Mouse (Mus musculus): Measurements from ENCODE around the gene Ltbp1.

The Ltbp1 gene

DNA sequence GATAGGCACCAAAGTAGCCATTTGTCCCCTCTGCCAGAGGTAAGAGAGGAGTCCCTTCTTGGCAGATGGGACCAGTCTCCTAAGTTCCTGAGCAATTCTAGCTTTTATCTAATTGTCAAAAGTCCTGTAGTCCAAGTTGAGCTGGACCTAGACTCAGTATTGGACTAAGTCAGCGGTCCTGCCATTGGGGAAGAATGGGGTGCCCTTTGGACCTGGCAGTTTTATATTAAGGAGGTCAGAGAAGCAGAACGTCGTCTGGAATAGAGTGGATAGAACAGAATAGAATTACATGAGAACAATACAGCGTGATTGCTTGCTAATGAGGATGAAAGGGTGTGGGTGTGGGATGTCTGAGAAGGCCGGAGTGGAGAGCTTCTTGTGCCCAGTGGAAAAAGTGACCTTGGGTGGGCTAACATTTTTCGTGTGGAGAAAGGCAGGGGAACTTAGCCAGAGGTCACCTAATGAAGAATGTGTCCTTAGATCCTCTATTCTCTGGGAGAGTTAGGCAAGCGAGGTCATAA is 167.4 kb downstream of the Ltbp1 start:
- in situ Hi-C loops (cut with MboI, MseI): no loop called here

DNA sequence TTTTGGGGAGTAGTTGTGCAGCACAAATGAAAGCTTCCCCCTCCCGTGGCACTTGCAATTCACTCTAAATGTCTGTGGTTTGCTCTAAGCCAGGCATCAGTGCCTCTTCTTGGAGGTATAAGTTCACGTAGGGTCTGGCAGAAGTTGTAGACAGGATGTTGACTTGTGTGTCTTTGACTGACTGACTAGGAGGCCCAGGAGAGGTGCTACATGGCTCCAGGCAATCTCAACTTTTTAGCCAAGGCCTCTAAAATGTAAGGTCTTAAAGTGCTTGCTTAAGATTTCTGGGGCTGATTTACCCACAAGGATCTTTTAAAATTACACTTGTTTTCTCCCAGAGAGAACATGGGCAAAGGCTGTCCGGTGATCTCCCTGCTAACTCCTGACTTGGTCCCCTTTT is 169.1 kb downstream of the Ltbp1 start:
- in situ Hi-C loops (cut with MboI, MseI): no loop called here

DNA sequence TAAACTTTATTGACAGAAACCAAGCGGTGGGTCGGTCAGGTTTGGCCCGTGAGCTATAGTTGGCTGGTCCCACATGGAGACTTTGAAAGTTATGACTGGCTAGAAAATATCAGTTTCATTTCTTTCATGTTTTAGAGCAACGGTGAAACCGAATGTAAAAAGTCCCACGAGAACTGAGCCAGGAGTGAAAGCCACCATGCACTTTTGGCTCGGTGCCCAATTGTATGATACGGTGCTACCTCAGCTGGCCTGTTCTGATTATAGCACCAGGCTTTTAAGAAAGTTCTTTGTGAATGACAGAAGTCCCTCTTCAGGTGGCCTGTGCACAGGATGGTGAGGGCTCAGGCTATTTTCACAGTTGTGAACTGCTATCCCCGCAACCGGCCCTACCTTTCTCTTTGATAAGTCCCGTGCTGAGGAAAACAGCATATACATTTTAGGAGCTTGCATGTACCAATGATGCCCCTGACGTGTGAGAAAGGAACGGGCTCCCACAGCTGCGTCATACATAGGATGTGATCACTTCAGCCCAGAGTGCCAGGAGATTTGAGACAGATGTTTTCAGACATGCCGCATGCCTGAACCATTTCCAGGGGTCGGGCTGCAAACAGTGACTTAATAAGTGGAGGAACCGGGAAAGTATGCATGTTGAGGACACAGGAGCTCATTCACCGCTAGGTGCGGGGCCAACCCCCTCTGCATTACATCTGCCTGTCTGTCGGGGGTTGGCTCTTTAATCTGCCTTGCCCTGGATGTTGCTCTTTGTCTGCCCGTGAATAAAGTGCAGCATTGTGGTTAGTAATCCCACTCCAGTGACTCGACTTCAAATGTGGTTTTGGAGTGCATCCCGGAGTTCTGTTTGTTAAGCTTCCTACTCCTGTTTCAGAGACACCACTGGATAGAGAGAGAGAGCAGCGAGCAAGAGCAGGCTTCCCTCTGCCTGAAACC is 172.8 kb downstream of the Ltbp1 start:
- in situ Hi-C loops (cut with MboI, MseI): no loop called here

DNA sequence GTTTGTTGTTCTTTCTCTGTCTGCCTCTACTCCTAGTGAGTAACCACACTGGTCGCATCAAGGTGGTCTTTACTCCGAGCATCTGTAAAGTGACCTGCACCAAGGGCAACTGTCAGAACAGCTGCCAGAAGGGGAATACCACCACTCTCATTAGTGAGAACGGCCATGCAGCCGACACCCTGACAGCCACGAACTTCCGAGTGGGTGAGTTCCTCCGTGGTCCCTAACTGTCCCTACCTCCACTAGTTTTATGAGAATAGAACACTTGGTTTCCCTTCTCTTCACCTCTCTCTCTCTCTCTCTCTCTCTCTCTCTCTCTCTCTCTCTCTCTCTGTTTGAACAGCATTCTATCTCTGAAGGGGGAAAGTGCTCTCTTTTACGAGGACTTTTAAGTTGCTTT is 173.6 kb downstream of the Ltbp1 start:
- in situ Hi-C loops (cut with MboI, MseI): no loop called here

DNA sequence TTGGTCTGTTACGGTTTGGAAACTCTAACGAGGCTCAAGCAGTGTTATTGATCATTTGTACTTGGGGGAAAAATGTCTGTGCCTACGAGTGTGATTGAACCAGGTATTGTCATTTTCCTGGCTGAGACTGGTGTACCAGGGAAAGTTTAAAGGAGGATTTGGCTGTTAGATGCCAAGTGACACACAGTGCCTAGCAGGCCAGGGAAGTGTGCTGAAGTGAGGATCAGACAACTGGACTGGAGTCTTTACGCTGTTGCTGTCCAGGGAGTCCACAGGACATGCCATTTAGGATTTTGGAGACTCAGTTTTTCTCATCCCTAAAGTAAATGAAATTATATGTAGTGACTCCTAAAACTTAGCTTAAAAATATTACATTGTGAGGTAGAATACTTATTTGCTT is 174.9 kb downstream of the Ltbp1 start:
- in situ Hi-C loops (cut with MboI, MseI): no loop called here

DNA sequence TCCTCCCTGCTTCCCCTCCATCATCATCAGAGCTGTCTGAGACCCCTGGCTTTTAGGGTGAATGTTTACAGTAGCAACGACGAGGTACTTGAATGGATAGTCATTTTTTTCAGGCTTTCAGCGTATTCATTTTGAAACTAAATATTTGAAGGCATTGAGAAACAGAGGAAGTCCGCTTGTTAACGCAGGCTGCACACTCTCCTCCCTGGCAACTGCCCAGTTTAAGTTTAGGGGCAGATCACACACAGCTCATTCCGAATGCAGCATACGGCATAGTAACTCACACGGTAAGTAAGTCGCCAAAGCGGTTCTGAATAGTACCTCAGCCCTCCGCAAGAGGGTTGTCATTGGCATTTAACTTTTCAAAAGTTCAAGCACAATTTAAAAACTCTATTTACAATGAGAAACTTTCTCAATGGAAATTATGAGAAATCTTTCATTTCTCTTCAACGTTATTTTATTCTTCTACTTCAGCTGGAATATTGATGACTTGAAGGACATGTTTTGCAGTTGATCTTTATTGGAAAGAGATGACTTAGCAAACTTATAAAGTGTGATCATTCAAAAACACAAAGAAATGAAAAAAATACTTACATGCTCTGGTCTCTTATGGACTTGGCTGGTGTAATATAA is 175.7 kb downstream of the Ltbp1 start:
- in situ Hi-C loops (cut with MboI, MseI): no loop called here

DNA sequence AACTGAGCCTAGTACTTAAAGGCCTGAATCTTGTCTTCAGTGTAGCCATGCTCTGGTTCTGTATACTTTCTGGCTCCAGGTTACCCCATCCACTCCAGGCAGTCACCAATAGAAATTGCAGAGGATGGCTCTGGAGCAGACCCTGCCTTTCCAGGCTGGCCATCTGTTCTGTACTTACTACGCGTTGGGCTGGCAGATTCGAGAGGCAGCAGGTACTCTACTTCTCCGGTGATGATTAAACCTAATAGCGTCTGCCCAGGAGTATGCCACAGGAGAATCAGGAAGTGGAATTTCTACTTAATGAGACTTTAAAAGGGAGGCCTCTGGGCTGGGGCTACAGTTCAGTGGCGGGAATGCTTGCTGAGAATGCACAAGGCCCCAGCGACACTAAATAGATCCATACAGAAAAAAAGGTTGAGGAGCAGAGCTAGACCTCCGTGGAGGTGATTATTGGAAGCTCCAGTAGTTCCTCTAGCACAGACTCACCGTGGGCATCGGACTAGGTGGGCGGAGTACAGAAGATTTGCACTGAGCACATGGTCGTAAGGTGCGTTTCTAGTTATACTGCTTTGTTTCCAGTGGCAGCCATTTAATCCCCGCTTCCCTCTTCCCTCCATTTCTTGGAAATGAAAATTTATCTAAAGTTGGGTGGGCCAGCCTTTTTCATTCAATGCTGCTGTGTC is 177.1 kb downstream of the Ltbp1 start:
- in situ Hi-C loops (cut with MboI, MseI): no loop called here

DNA sequence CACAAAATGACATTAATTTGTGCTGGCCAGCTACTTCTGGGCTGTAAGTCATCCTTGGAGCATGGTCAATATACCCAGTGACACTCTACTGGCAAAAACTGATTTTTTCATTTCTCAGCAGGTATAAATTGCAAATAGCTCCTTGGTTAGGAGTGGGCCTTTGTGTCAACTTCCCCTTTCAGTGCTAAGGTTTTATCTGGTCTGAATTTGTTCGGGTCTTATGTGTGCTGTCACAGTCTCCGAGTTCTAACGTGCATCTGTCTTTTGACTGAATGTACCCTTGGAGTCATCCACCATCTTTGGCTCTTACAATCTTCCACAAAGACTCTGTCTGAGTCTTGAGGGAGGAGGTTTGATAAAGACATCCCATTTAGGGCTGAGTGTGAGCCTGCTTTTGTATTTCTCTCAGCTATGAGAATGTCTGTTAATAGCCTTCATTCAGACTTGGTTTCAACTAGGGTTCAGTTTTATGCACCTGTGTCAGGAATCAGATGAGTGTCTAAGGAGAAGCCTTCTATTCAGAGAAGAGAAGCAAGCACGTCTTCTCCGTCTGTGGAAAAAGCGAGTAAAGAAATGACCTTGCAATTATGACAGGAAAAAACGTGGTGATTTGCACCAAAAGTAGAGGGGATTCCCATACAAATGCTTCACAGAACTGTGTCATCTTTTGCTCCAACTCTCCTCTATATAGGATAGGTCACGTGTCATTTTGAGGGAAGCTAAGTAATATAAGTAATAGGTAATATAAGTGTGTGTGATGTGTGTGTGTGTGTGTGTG is 181.6 kb downstream of the Ltbp1 start:
- in situ Hi-C loops (cut with MboI, MseI): no loop called here

DNA sequence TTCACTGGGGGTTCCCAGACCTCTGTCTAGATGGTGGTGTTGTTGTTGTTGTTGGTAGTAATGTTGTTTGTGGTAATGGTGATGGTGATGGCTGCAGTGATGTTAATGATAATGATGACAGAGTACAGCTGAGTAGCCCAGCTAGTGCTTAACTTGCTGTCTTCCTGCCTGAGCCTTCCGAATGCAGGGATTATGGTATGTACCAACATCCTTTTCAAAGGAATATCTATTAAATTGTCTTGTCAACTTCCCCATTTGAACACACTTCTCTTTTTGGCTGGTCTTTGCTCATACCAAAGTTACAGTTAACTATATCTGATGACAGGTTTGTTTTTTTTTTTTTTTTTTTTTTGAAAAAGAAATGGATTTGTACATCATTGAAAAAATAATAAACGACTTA is 191.6 kb downstream of the Ltbp1 start:
- in situ Hi-C loops (cut with MboI, MseI): no loop called here

DNA sequence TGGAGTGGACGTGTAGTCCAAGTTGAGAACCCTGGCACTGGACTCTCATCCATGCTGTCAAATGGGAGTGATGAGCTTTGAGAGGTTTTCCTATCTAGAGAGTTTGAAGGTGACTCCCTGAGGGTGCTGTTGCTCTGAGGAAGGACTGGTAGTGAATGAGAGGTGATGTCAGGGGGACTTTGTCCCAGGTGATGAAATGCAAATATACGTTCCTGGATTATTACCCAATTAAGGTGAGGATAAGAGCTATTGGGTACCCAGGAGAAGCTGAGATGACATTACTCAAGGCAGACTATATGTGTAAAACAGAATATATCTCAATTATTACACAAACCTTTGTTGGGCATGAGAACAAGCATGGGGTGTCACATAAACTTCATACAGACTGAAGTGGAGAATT is 193.4 kb downstream of the Ltbp1 start:
- in situ Hi-C loops (cut with MboI, MseI): no loop called here

DNA sequence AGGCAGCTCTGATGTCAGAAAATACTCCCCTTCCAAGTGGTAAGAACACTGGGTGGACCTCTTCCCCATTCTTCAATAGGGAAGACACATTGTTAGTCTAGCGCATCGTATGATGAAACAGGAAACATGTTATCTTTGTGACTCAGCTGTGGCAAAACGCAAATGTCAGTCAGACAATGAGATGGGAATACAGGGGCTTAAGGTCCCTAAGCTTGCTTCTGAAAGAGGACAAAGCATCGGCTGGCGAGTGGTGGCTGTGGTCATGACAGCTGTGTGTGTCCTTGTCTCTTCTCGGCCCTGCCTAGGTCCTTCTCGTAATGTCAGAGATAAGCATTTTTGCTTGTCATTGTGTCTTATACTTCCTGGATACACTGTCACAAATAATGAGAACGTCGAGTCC is 194.3 kb downstream of the Ltbp1 start:
- in situ Hi-C loops (cut with MboI, MseI): no loop called here

DNA sequence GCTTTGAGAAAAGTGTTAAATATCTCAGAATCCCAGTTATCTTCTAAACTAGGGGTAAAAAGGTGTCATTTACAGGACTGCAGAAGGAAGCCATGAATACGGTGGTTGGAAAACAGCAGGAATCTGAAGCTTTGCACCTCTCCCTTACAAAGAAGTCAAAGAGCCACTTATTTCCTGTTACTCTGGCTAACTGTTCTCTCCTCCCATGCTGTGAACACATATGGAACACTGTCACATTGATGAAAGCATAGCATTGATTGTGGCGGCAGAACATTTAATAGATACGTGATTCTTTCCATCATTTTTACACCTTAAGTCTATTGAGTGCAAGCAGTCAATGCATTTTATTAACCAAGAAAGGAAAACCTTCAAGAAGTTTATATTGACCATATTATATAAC is 196.9 kb downstream of the Ltbp1 start:
- in situ Hi-C loops (cut with MboI, MseI): no loop called here

DNA sequence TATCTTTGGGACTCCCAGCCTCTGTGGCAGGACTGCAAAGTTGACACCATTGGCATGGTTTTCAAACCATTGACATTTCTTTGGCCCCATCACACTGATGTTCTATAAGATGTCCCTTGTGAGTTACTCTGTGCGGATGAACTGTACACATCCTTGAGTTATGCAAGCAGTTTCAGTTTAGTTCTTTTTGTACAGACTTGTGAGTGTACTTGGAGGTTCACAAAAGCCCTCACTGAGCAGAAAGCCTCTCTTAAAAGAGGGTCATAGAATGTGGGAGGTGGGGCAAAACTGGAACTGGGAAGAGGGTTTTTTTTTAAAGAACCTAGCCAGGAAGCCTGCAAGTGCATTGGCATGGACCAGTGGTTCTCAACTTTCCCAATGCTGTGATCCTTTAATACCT is 198.7 kb downstream of the Ltbp1 start:
- in situ Hi-C loops (cut with MboI, MseI): no loop called here

DNA sequence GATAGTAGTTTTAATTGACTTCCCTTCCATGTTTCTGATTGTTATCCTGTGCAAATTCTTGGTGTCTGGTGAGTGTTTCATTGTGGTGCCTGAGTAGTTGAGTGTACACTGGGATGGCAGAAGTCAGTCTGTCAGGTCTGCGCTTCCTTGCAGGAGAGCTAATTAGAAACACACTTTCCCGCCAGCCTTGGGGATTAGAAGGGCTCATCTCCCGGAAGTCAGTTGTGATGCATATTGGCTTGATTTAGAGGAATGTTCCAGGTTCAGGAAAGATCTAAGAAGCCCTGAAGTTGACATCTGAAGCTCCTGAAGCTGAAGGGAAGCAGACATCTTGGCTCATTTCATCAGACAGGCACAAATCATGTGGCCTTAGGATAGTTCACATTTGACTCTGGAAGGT is 200.9 kb downstream of the Ltbp1 start:
- in situ Hi-C loops (cut with MboI, MseI): no loop called here

DNA sequence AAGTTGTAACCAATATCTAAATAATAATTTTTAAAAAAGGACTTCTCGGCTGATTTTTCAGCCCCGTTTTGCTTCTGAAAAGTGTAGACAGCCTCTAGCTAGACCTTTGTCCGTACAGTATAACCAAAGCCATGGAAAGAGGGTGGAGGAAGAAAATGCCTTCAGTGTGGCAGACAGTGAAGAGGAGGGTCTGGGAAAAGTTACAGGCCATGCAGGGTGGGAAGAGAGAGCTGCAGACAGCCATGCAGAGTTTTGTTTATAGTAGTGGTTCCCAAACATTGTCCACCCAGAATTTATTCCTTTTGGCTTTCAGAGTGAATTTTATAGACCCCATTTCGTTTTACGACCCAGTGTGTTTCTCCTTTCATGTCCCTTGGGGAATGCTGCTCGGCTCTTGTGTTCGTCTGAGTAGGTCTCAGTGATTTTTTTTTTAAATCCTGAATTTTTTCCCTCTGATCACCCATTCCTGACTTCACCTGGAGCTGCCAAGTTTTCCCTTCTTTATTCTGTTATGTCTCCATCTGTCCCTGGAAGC is 202.9 kb downstream of the Ltbp1 start:
- in situ Hi-C loops (cut with MboI, MseI): no loop called here

DNA sequence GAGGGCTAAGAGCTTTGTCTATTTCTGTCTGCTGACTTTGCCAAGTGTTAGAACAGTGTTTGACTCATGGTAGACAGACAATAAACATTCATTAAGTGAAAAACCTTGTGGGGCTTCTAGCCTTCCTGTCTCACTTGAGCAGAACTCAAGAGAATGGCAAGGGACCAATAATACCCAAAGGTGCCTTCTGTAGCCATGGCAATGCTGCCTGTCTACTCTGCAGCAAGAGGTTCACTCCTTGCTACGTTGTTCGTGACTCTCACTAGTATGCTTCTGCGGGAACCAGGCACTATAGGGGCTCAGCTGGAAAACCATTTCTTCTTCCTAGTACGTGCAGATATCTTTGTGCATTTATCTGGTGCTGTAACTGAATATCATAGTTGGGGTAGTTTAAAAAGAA is 205.2 kb downstream of the Ltbp1 start:
- in situ Hi-C loops (cut with MboI, MseI): no loop called here

DNA sequence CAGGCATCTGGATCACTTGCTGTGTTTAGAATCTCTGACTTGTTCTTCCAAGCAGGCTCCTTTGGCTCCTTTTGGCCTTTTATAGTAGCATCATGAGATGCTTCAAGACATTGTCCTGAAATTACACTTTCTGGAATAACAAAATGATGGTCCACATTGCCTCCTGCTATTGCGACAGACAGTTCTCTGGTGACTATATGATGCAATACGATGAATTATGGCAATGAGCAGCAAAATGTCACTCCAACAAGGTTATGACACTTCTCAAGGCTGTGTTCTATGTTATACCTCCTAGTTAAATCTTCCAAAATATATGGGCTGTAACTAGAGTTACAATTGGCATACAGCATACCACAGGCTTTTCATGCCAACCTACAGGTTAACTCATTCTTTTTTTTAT is 211.0 kb downstream of the Ltbp1 start:
- in situ Hi-C loops (cut with MboI, MseI): no loop called here

DNA sequence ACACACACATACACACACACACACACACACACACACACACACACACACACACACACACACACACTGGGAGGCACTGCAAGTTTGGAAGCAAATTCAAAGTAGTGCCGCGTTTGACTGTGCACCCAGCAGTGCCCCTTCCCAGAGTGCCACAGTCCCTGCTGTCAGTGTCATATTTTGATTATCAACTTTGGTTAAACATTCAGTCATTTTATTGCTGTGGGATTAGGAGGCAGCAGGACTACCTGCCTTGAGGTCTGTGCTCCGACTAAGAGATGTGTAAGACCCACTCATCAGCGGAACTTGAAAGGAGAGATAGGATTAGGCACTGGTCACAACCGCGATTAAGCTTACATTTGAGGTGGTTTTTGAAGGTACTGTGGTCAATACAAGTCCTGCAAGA is 213.3 kb downstream of the Ltbp1 start:
- in situ Hi-C loops (cut with MboI, MseI): no loop called here

DNA sequence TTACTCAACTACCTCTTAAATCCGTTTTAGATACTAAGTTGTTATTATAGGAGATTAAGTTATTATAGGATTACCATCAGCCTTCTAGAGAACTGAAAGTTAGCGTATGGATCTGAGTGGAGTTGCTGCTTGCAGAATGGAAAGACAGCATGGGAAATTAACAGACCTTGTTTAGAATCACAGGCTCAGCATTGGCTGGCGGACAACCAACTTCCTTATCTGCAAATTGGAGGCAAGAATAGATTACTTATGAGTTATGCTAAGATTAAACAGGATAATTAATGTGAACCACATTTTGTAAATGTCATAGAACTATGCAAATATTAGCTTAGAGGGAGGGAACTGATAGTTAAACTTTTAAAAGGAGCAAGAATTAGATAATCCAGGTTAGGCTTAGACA is 223.0 kb downstream of the Ltbp1 start:
- in situ Hi-C loops (cut with MboI, MseI): no loop called here

DNA sequence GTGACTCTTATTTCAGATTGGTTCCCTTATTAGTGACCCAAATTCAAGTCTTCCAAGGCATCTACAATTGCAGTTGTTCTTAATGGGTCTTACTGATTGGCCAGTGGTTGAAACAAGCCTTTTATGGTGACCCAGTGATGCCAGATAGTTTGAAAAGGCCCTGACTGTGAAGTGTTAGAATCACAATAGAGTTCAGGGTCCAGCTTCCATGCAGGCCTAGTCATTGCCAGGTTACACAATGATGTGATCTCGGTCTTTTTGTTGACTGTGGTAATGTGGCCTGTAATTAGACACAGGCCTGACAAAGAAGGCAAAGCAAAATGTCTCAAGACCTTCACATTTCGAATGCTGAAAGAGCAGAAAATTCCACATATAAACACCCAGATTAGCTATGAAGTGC is 227.8 kb downstream of the Ltbp1 start:
- in situ Hi-C loops (cut with MboI, MseI): no loop called here

DNA sequence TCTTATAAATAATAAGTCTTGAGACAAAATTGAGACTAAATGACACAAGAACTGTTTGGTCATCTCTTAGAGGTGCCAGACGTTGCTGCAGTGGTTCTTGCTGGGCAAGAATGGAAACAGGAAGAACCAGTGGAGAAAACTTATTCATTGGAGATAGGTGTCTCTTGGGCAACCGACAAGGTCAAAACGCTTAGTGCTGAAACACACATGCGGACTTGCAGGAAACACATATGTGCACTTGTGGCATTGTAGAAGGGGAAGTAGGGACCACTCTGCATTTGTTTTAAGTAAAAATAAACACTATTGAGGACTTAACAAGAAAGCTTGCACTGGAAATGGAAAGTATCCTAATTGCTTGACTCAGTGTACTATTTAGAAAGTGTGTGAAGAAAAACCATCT is 228.6 kb downstream of the Ltbp1 start:
- in situ Hi-C loops (cut with MboI, MseI): no loop called here
